Mouse (Mus musculus) lung, postnatal 0 days (tissue): ENCODE measurements at regions not wholly inside any gene's neighbourhood (a gene's known extent, or its start where the extent isn't known, plus 50 kb on each side); places are given as distances from the start of the nearest gene placed in this dataset.

Experiments used
- ATAC-seq: fragments of 200-750 bp; cut with Nextera tagmentation; 2 replicates; pipeline ENCODE4 v1.8.0; 2017; ENCODE audit warnings: moderate library complexity
- DNase-seq: peaks from one replicate; pipeline ENCODE4 v3.0.0-alpha.2; 2016; ENCODE audit warnings: low spot score
- H3K27ac ChIP-seq: fragments of 300-500 bp; sonication (generic); 2 replicates; pipeline ENCODE4 v1.5.1; 2014; ENCODE audit warnings: antibody characterized with exemption, mild to moderate bottlenecking, low read length, mixed read lengths
- H3K27me3 ChIP-seq: fragments of 300-500 bp; sonication (generic); replicated peaks from 2 replicates; pipeline ENCODE4 v1.6.1; 2014; ENCODE audit warnings: low read length, mixed read lengths; ENCODE audit not compliant: insufficient read depth
- H3K36me3 ChIP-seq: fragments of 300-500 bp; sonication (generic); 2 replicates; pipeline ENCODE4 v1.6.1; 2014; ENCODE audit warnings: low read length, mixed read lengths; ENCODE audit not compliant: insufficient read depth
- H3K4me1 ChIP-seq: fragments of 300-500 bp; sonication (generic); 2 replicates; pipeline ENCODE4 v1.6.1; 2014; ENCODE audit warnings: antibody characterized with exemption, low read depth, low read length, mixed read lengths; ENCODE audit not compliant: insufficient read depth
- H3K4me2 ChIP-seq: fragments of 300-500 bp; sonication (generic); replicated peaks from 2 replicates; pipeline ENCODE4 v1.6.1; 2014; ENCODE audit warnings: low read depth, mild to moderate bottlenecking, low read length, moderate library complexity, mixed read lengths
- H3K4me3 ChIP-seq: fragments of 300-500 bp; sonication (generic); 2 replicates; pipeline ENCODE4 v1.5.1; 2014; ENCODE audit warnings: low read depth, low read length
- H3K9ac ChIP-seq: fragments of 300-500 bp; sonication (generic); replicated peaks from 2 replicates; pipeline ENCODE4 v1.6.1; 2014; ENCODE audit warnings: low read depth, mild to moderate bottlenecking
- H3K9me3 ChIP-seq: fragments of 300-500 bp; sonication (generic); 2 replicates; pipeline ENCODE4 v1.6.1; 2016; ENCODE audit warnings: low read length, mixed read lengths
- CTCF ChIP-seq: IDR thresholded peaks from 2 replicates; pipeline ENCODE4 v1.5.1; 2016; ENCODE audit warnings: antibody characterized with exemption, mild to moderate bottlenecking
- EP300 ChIP-seq: IDR thresholded peaks from 2 replicates; pipeline ENCODE4 v1.6.1; 2016; ENCODE audit warnings: antibody characterized with exemption, mild to moderate bottlenecking, control low read depth
- WGBS: fragments of 180-500 bp; shearing (Covaris S2); extraction: QIAGEN DNeasy Blood & Tissue Kit; methylation state at CpG from one replicate; pipeline ENCODE4 v1.1.7; 2014; 5-methylcytosine and 5-hydroxymethylcytosine counted together

DNA sequence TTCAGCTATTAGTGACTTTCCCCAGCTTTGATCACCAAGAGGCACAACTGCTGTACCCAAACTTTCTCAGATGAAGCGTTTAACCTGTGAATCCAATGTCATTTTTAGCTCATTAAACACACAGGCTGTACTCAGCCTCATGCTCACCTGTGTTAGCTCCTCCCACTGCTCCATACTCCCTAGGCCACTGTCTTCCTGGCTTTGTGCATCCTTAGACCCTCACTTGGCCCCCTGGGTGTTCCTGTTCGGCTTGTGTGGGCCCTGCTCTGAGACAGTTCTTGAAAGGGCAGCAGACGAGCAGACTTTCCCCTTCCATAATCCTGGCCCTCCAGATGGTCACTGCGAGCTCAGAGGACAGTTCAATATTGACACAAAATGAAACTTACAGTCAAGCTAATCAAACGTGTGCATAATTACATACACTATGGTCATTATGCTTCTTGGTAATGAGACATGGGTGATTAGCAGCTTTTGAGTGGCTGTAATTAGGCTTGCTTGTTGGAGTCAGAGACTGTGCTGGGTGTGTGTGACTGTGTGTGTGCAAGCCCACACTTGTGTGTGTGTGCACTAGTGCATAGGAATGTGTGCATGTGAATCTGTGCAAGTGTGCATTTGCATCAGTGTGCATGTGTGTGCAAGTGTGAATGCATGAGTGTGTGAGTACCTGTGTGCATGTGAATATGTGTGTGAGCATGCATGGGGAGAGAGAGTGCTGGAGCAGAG lies 50.6 kb upstream of the Gm10220 start:
- Histone ChIP-seq H3K9ac (no peak overlapping the region), H3K4me2 (no peak overlapping the region), H3K27me3 (no peaks in the 10 kb centered on the region), H3K4me3 (no peak overlapping the region), H3K36me3 (no peaks in the 10 kb centered on the region), H3K27ac (no peak overlapping the region), H3K9me3 (no peaks in the 10 kb centered on the region), H3K4me1 (no peaks in the 10 kb centered on the region)
- TF ChIP-seq CTCF (no peak), EP300 (no peak)
- WGBS, result 52% methylated on average over 5 of the region's 5 CpGs
- ATAC-seq, result no peak
- DNase-seq, result no peak

DNA sequence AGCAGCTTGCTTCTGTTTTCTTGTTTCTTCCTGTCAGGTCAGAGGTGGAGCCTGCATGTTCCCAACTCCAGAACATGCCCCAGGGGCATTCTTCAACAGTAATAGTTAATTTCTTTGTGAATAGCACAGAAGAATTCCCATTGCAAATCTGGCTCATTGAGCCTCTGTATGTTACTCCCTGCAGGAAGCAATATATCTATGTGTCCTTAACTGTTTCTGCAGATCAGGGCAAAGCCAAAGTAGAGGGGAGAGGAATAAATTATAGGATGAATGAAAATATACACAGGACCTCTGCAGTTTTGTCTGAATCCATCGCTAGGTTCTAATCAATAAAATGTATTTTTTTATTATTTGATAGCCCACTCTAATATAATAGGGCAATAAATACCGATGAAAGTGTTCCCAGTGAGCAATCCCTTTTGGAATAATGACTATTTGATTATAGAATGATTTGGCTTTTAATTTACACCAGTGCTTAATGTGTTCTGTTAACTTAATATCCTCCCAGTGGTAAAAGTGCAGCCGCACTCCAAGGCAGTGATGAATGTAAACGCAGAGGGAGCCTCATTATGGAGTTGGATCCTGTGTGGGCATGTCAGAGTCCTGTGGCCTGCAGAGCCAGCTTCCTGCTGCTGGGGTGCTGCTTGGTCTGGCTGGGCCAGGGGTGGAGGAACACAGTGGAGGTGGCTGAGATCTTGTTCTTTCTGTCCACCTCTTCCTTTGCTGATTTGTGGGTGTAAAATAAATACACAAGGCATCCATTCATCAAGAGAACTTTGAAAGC lies 49.7 kb upstream of the Gm10220 start:
- DNase-seq (no peak), ATAC-seq (no peak)
- no peak for TF ChIP-seq CTCF
- no peak for TF ChIP-seq EP300
- H3K4me2 ChIP-seq, result no peak overlapping the region
- no peaks in the 10 kb centered on the region for H3K36me3 ChIP-seq
- H3K27me3 ChIP-seq, result no peaks in the 10 kb centered on the region
- WGBS, result 73% methylated on average over 4 of the region's 4 CpGs
- no peaks in the 10 kb centered on the region for H3K9me3 ChIP-seq
- H3K4me1 ChIP-seq, result no peaks in the 10 kb centered on the region
- H3K4me3 ChIP-seq, result no peak overlapping the region
- H3K27ac ChIP-seq, result no peak overlapping the region
- H3K9ac ChIP-seq, result no peak overlapping the region
